Mouse (Mus musculus) heart, postnatal 4 days (tissue): ENCODE results near the gene Gm10645. TPM values are rescaled to one million over a fixed set of nuclear protein-coding genes. Genes with fewer than 3 reads are reported as not detected.

Experiments used
- DNase-seq: peaks from one replicate; pipeline ENCODE4 v3.0.0; 2021
- total RNA-seq, 2 experiments: library from RNA; stranded (reverse); gene quantifications; 2 replicates each; pipeline ENCODE4 v1.2.3; 2021

The Gm10645 gene
- total RNA-seq, 2 experiments from 2014 or later, result 0.33 TPM; not detected in 1

- DNase-seq, result no peak
These were observed 3.2 kb upstream of the Gm10645 start for GRCm38 (mm10) chr8:83169127-83169526.

DNA sequence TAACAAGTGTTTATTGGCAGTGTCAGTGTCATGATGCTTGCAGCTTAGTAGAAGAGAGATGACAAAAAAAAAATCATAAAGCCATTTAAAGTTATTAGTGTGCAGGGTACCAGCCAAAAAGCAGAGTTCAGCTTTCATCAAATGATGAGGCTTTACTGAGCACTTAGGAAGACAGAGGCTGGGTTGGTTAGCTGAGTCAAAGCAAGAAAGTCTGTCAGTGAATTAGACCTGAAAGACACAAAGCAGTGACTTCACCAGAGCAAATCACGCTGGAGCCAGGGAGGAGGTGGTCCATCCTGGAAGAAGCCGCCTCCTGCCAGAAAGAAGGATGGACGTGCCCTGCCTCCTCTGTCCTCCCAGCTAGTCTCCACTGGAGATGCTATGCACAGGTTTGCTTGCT is 2.0 kb upstream of the Gm10645 start:
- no peak for DNase-seq

GRCm38 (mm10) chr8:83165235-83165930 is 587 bp downstream of the Gm10645 start, which contains the start of gene Tbc1d9:
Gene Tbc1d9, plus strand, starts transcription at chr8:83165352.
- DNase-seq, result peak; percentile 72

GRCm38 (mm10) chr8:83160613-83161012 is 5.4 kb downstream of the Gm10645 start:
- DNase-seq, result no peak

- no peak for DNase-seq
These were observed 6.4 kb downstream of the Gm10645 start for GRCm38 (mm10) chr8:83159615-83160014.

GRCm38 (mm10) chr8:83158971-83159370 is 7.0 kb downstream of the Gm10645 start:
- no peak for DNase-seq

- DNase-seq, result no peak
These were observed 10.9 kb downstream of the Gm10645 start for GRCm38 (mm10) chr8:83155110-83155509.

DNA sequence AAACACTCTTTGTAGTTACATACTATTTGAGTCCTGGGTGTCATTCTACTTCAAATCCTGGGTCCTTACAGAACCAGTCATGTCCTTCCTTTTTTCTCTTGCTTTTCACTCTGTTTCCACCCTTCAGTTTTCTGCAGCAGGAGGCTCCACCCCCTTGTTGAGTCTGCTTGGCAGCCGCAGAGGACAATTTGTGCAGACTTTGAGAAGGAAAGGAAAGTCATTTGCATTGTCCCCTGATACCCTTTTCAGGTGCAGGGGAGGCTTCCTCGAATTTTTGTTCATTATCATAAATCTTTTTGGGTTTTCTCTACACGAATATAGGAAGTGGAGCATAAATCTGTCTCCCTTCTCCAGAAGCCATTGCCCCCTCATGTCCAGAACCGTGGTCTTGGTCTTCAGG is 13.5 kb downstream of the Gm10645 start:
- DNase-seq, result no peak

GRCm38 (mm10) chr8:83152055-83152454 is 13.9 kb downstream of the Gm10645 start:
- no peak for DNase-seq

DNA sequence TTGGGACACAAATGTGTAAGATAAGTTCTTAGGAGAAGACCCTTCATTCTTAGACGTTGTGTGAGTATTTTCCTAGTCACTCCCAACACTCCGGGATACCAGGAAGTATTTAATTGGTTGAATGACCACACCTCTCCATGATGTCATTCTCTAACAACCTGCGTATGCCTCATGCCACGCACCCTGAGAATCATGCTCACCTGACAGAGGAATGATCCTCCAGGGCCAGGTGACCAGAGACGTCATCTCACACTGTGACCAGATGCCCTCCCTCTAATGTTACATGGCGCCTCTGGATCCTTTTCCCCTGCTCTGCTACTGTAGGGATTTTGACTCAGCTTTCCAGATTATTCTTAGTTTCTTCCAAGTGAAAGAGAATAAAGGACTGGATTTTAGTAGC is 16.8 kb downstream of the Gm10645 start:
- DNase-seq, result no peak

GRCm38 (mm10) chr8:83145421-83145820 is 20.5 kb downstream of the Gm10645 start:
- no peak for DNase-seq

- DNase-seq, result no peak
These were observed 21.4 kb downstream of the Gm10645 start for GRCm38 (mm10) chr8:83144601-83145000.

- no peak for DNase-seq
These were observed 24.6 kb downstream of the Gm10645 start for GRCm38 (mm10) chr8:83141358-83141757.

- no peak for DNase-seq
These were observed 25.3 kb downstream of the Gm10645 start for GRCm38 (mm10) chr8:83140701-83141111.

- DNase-seq, result no peak
These were observed 25.9 kb downstream of the Gm10645 start for GRCm38 (mm10) chr8:83140068-83140467.

- DNase-seq, result peak; percentile 29
These were observed 30.9 kb downstream of the Gm10645 start for GRCm38 (mm10) chr8:83135086-83135485.

Other genes with a start within 250 kb of the Gm10645 start
- 1 to 10 TPM; 7.0 to 8.3 TPM for gene Tbc1d9, start 818 bp downstream of the Gm10645 start, total RNA-seq
- gene Ucp1, start 124.2 kb upstream of the Gm10645 start, total RNA-seq, result 10 to 100 TPM; 10.4 to 21.3 TPM
- gene Elmod2, start 166.3 kb upstream of the Gm10645 start, total RNA-seq, result 1 to 10 TPM; 8.3 to 9.5 TPM
- not detected for gene Mgat4d, start 182.3 kb upstream of the Gm10645 start, total RNA-seq
- not detected for gene Clgn, start 223.7 kb upstream of the Gm10645 start, total RNA-seq